Mouse (Mus musculus) right cerebral cortex, adult 2 months (tissue): ENCODE results near the gene Hoxc5.

Source experiments
- DNase-seq, 2 experiments: peaks; one replicate each; pipeline ENCODE4 v3.0.0; 2021 to 2022; ENCODE audit warnings: low spot score in 2 of 2

Gene Hoxc5

GRCm38 (mm10) chr15:102945185-102946077, 21.8 kb upstream of the Hoxc5 start:
- no peak for DNase-seq

- no peak for DNase-seq
Observed at GRCm38 (mm10) chr15:102947276-102947675, 20.0 kb upstream of the Hoxc5 start.

GRCm38 (mm10) chr15:102948842-102949241, 18.4 kb upstream of the Hoxc5 start:
- no peak for DNase-seq

- no peak for DNase-seq
Observed at GRCm38 (mm10) chr15:102949696-102950095, 17.5 kb upstream of the Hoxc5 start.

- no peak for DNase-seq
Observed at GRCm38 (mm10) chr15:102950877-102951276, 16.4 kb upstream of the Hoxc5 start.

- no peak for DNase-seq
Observed at GRCm38 (mm10) chr15:102953561-102953960, 13.7 kb upstream of the Hoxc5 start.

GRCm38 (mm10) chr15:102954192-102955006, 12.8 kb upstream of the Hoxc5 start, which contains the start of gene Hoxc11:
Hoxc11 (plus strand) TSS chr15:102954427.
- DNase-seq = no peak

- no peak for DNase-seq
Observed at GRCm38 (mm10) chr15:102955007-102955382, 12.2 kb upstream of the Hoxc5 start.

- no peak for DNase-seq
Observed at GRCm38 (mm10) chr15:102955833-102956640, 11.2 kb upstream of the Hoxc5 start.

- no peak for DNase-seq
Observed at GRCm38 (mm10) chr15:102956906-102957305, 10.3 kb upstream of the Hoxc5 start.

GRCm38 (mm10) chr15:102959663-102960191, 7.5 kb upstream of the Hoxc5 start:
- no peak for DNase-seq

- no peak for DNase-seq
Observed at GRCm38 (mm10) chr15:102961728-102962127, 5.5 kb upstream of the Hoxc5 start.

GRCm38 (mm10) chr15:102962492-102962891, 4.8 kb upstream of the Hoxc5 start:
- no peak for DNase-seq

GRCm38 (mm10) chr15:102963259-102963658, 4.0 kb upstream of the Hoxc5 start:
- DNase-seq = no peak

- no peak for DNase-seq
Observed at GRCm38 (mm10) chr15:102963671-102964640, 3.3 kb upstream of the Hoxc5 start.

- no peak for DNase-seq
Observed at GRCm38 (mm10) chr15:102965003-102965891, 2.0 kb upstream of the Hoxc5 start.

- no peak for DNase-seq
Observed at GRCm38 (mm10) chr15:102965892-102966775, 1.1 kb upstream of the Hoxc5 start.

- DNase-seq = no peak
Observed at GRCm38 (mm10) chr15:102966776-102967311, 399 bp upstream of the Hoxc5 start, which contains the start of gene Hoxc10. Hoxc10 (plus strand) TSS chr15:102966796.
